Mouse (Mus musculus) CH12.LX (cell line): ENCODE data around the gene Gm11627. TPM values are rescaled to one million over a fixed set of nuclear protein-coding genes. Genes with fewer than 3 reads are reported as not detected.

Experiments
- DNase-seq: peaks from one replicate; pipeline ENCODE4 v3.0.0-alpha.2; 2013; ENCODE audit errors: extremely low read depth
- H3K27ac ChIP-seq: 2 replicates; pipeline ENCODE4 v1.5.1; 2012; ENCODE audit warnings: low read depth, mild to moderate bottlenecking, control low read depth, moderate library complexity; ENCODE audit not compliant: insufficient read depth
- H3K27me3 ChIP-seq: replicated peaks from 2 replicates; pipeline ENCODE3; 2012; ENCODE audit warnings: inconsistent platforms
- H3K36me3 ChIP-seq, 2 experiments: replicated peaks in 1 of 2; 2 replicates each; pipeline versions ENCODE3 to v1.6.1; 2012; ENCODE audit warnings: inconsistent platforms in 1 of 2, low read length in 1 of 2, mild to moderate bottlenecking in 1 of 2, mixed read lengths in 1 of 2, moderate library complexity in 1 of 2; ENCODE audit not compliant: control insufficient read depth in 1 of 2, insufficient read depth in 1 of 2
- H3K4me1 ChIP-seq, 2 experiments: 2 replicates each; pipeline ENCODE4 v1.6.1; 2012; ENCODE audit warnings: inconsistent platforms in 1 of 2, moderate library complexity in 1 of 2; ENCODE audit not compliant: insufficient read depth in 2 of 2, control insufficient read depth in 1 of 2
- H3K4me2 ChIP-seq: 2 replicates; pipeline ENCODE4 v1.6.1; 2012; ENCODE audit warnings: low read depth, mild to moderate bottlenecking, control low read depth; ENCODE audit not compliant: poor library complexity, insufficient read depth, severe bottlenecking
- H3K4me3 ChIP-seq, 3 experiments: fragments of 150-350 bp in 1 of 3; sonication (generic) in 1 of 3; replicated peaks in 1 of 3; 2 replicates each; pipeline versions ENCODE3 to v1.5.1; 2011 to 2012; ENCODE audit warnings: low read depth in 2 of 3, low read length in 2 of 3, mild to moderate bottlenecking in 2 of 3, moderate library complexity in 2 of 3, control low read depth in 1 of 3, improper control_type of control experiment in 1 of 3, inconsistent platforms in 1 of 3, mixed read lengths in 1 of 3; ENCODE audit not compliant: poor library complexity in 1 of 3
- H3K79me2 ChIP-seq: replicated peaks from 2 replicates; pipeline ENCODE4 v1.6.1; 2012; ENCODE audit warnings: mild to moderate bottlenecking, moderate library complexity; ENCODE audit not compliant: control insufficient read depth, poor library complexity, insufficient read depth, severe bottlenecking; ENCODE audit errors: extremely low read depth
- H3K9ac ChIP-seq: 2 replicates; pipeline ENCODE4 v1.6.1; 2012; ENCODE audit warnings: low read depth, mild to moderate bottlenecking, control low read depth, moderate library complexity; ENCODE audit not compliant: insufficient read depth
- H3K9me3 ChIP-seq: replicated peaks from 2 replicates; pipeline ENCODE3; 2012; ENCODE audit warnings: low read length, inconsistent platforms, mixed read lengths
- CHD1 ChIP-seq: IDR thresholded peaks from 2 replicates; pipeline ENCODE4 v1.6.1; 2012; ENCODE audit warnings: low read depth, low read length, improper control_type of control experiment, inconsistent platforms
- CHD2 ChIP-seq: IDR thresholded peaks from 2 replicates; pipeline ENCODE4 v1.6.1; 2011; ENCODE audit warnings: low read length, improper control_type of control experiment
- ETS1 ChIP-seq: conservative IDR thresholded peaks from 2 replicates; pipeline ENCODE4 v1.6.1; 2012; ENCODE audit warnings: low read depth, mild to moderate bottlenecking, inconsistent platforms, low read length, improper control_type of control experiment, moderate library complexity
- GABPA ChIP-seq: IDR thresholded peaks from 2 replicates; pipeline ENCODE4 v1.6.1; 2012; ENCODE audit warnings: low read depth, low read length, improper control_type of control experiment, inconsistent platforms; ENCODE audit not compliant: insufficient replicate concordance
- JUND ChIP-seq: conservative IDR thresholded peaks from 2 replicates; pipeline ENCODE4 v1.6.1; 2011; ENCODE audit warnings: low read depth, low read length, improper control_type of control experiment
- KAT2A ChIP-seq: IDR thresholded peaks from 2 replicates; pipeline ENCODE4 v1.6.1; 2012; ENCODE audit warnings: low read length, improper control_type of control experiment, inconsistent platforms; ENCODE audit not compliant: insufficient replicate concordance
- MAX ChIP-seq: IDR thresholded peaks from 2 replicates; pipeline ENCODE4 v1.6.1; 2011; ENCODE audit warnings: low read length, improper control_type of control experiment
- MEF2A ChIP-seq: IDR thresholded peaks from 2 replicates; pipeline ENCODE4 v1.6.1; 2014; ENCODE audit warnings: low read depth, mild to moderate bottlenecking, inconsistent platforms, low read length, improper control_type of control experiment, borderline replicate concordance
- MYC ChIP-seq: IDR thresholded peaks from 2 replicates; pipeline ENCODE4 v1.6.1; 2011; ENCODE audit warnings: low read depth, mild to moderate bottlenecking, improper control_type of control experiment, low read length
- NRF1 ChIP-seq: IDR thresholded peaks from 2 replicates; pipeline ENCODE4 v1.6.1; 2014; ENCODE audit warnings: low read depth, mild to moderate bottlenecking, inconsistent platforms, low read length, improper control_type of control experiment, moderate library complexity
- PAX5 ChIP-seq: IDR thresholded peaks from 2 replicates; pipeline ENCODE4 v1.6.1; 2012; ENCODE audit warnings: low read length, inconsistent platforms, mixed read lengths
- POLR2A ChIP-seq: IDR thresholded peaks from 2 replicates; pipeline ENCODE4 v1.6.1; 2011; ENCODE audit warnings: low read depth, mild to moderate bottlenecking, improper control_type of control experiment, low read length
- RAD21 ChIP-seq: IDR thresholded peaks from 2 replicates; pipeline ENCODE4 v1.6.1; 2011; ENCODE audit warnings: low read depth, mild to moderate bottlenecking, low read length, improper control_type of control experiment, moderate library complexity
- RCOR1 ChIP-seq: conservative IDR thresholded peaks from 2 replicates; pipeline ENCODE4 v1.6.1; 2012; ENCODE audit warnings: low read depth, mild to moderate bottlenecking, inconsistent platforms, low read length, improper control_type of control experiment
- SMC3 ChIP-seq: IDR thresholded peaks from 2 replicates; pipeline ENCODE4 v1.6.1; 2011; ENCODE audit warnings: low read depth, low read length, improper control_type of control experiment
- TBP ChIP-seq: conservative IDR thresholded peaks from 2 replicates; pipeline ENCODE4 v1.6.1; 2011; ENCODE audit warnings: low read depth, low read length, improper control_type of control experiment
- USF1 ChIP-seq: IDR thresholded peaks from 2 replicates; pipeline ENCODE4 v1.6.1; 2014; ENCODE audit warnings: low read depth, mild to moderate bottlenecking, inconsistent platforms, low read length, improper control_type of control experiment
- USF2 ChIP-seq: conservative IDR thresholded peaks from 2 replicates; pipeline ENCODE4 v1.6.1; 2011; ENCODE audit warnings: low read depth, low read length, improper control_type of control experiment
- ZKSCAN1 ChIP-seq: IDR thresholded peaks from 2 replicates; pipeline ENCODE4 v1.6.1; 2012; ENCODE audit warnings: low read depth, inconsistent platforms, low read length, improper control_type of control experiment, borderline replicate concordance
- ZNF384 ChIP-seq: IDR thresholded peaks from 2 replicates; pipeline ENCODE4 v1.6.1; 2012; ENCODE audit warnings: low read depth, low read length, improper control_type of control experiment, inconsistent platforms
- dilution Hi-C: fragments of 300-500 bp; cut with MboI; formaldehyde crosslinking; loops from 2 replicates; pipeline ENCODE4 v1.14.3; 2020; ENCODE audit warnings: low sequenced_read_pairs; ENCODE audit not compliant: extremely low pct_unique_long_range_greater_than_20kb, extremely low pct_ligation_motif_present
- in situ Hi-C: fragments of 300-500 bp; cut with MboI; formaldehyde crosslinking; loops from 3 replicates; pipeline ENCODE4 v1.14.3; 2019; ENCODE audit warnings: low sequenced_read_pairs, low pct_ligation_motif_present, low pct_unique_long_range_greater_than_20kb, mixed read lengths
- polyA plus RNA-seq: library from polyadenylated mRNA; unstranded; fragments of >175 nt; gene quantifications from 2 replicates; pipeline ENCODE4 v1.2.1, GENCODE M21; 2012; ENCODE audit warnings: low read depth; ENCODE audit not compliant: insufficient read length
- total RNA-seq, 2 experiments: library from RNA; depleted of rRNA; stranded (reverse); fragments of 300-350 nt in 1 of 2; fragments of >200 nt in 1 of 2; gene quantifications; 2 replicates each; pipeline ENCODE4 v1.2.3; 2012 to 2014

Gene Gm11627
- total and polyA plus RNA-seq, 3 experiments, result 0.42 to 0.63 TPM; not detected in 1

DNA sequence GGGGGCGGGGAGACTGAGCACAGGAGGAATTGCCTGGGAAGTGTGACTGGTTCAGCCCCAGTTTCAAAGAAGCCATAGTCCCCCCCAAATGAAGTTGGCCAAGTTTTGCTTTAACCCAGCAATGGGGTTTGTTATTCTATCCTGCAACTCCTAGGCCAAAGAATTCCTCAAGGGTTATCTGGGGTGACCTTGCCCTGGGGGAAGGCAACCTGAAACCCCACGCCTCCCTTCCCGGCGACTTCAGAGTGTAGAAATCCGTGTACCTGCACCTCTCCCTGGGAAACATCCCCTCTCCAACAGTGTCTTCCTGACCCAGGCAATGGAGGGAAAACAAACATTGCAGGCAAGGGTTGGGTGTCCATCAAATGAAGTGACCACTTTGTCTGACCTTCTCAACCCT is 3.5 kb upstream of the Gm11627 start (continued):
- TF ChIP-seq NRF1, result no peak

DNA sequence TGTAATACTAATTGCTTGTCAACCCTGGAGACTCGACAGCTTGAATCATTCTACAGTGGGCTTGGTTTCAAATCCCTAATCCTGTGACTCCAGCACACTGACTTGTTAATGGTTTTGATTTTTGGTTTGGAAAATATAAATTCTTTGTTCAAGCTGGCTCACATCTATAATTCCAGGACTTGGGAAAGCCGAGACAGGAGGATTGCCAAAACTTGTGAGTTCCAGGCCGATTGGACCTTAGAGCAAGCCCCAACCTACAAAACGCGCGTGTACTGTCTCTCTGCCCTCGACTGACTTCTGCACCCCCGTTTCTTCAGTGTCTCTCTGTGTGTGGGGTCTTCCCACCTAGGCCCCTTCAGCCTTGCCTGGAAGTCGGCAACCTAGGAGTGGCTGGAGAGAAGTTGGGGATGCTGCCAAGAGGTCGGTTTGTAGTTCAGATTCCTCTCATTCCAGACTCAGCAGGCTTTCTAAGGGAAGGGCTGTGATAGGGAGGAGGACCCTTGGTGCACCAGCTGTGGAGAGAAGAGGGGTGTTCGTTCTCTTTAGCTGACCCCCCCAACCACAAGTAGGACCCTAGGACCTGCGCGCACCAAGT is 2.9 kb upstream of the Gm11627 start:
- no peaks in the 10 kb centered on the region for H3K79me2 ChIP-seq
- dilution Hi-C loops (no loop called here), in situ Hi-C loops (no loop called here)
- peaks cover 0 to 12% of the 10 kb centered on the region in 2 experiments; a peak in 2 of 4 replicates for H3K4me1 ChIP-seq
- DNase-seq, result no peak
- H3K9me3 ChIP-seq, result peaks cover 11% of the 10 kb centered on the region
- H3K36me3 ChIP-seq, result no peaks in the 10 kb centered on the region
- H3K27ac ChIP-seq, result no peak overlapping the region
- no peak overlapping the region for H3K4me2 ChIP-seq
- TF ChIP-seq MEF2A (no peak), ZKSCAN1 (no peak), PAX5 (no peak), ETS1 (no peak), RAD21 (no peak), JUND (no peak), ZNF384 (no peak), MAX (no peak), CHD2 (no peak), MYC (no peak), CHD1 (no peak), POLR2A (no peak), TBP (no peak), RCOR1 (no peak), KAT2A (no peak), SMC3 (no peak)
- TF ChIP-seq, all 38 proteins: peak for 0
- H3K9ac ChIP-seq, result no peak overlapping the region
- H3K27me3 ChIP-seq, result peaks cover 76% of the 10 kb centered on the region
- no peak overlapping the region for H3K4me3 ChIP-seq

DNA sequence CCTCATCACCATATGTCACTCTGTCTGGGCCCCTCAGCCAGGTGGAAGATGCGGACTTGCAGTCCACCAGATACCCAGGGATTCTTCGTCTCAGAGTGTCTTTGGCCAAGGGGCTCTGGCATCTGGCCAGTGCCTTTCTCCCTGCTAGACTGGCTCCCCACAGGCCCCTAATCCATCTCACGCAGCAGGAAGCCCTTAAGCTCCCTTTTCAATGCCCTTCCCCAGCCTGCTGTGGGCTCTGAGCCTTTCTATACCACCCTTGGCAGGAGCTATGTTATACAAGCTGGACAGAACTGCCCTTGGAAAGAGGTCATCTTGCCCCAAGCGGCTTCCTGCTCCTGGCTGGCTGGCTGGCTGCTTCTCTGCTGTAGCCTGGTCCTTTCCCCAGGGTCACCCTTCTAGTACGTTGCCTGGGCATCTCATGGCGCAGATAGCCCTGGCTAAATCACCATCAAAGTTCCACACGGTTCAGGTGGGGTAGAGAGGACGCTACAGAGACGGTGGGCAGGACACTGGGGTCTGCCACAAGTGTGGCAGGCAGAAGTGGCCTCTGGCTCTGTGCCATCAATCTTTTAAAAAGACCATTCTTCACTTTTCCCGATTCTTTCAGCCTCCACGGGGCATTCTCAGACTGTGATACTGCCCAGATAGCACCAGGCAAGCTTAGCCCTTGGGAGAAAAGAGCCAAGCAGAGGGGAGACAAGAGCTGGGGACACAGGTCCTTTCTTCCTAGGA is 2.2 kb upstream of the Gm11627 start:
- no peak for TF ChIP-seq ZKSCAN1
- no peak for TF ChIP-seq ZNF384
- no peak for TF ChIP-seq USF1
- TF ChIP-seq MEF2A, result no peak
- no peak for TF ChIP-seq SMC3
- no peak for TF ChIP-seq GABPA
- TF ChIP-seq USF2, result no peak
- no peak for TF ChIP-seq CHD1
- TF ChIP-seq, all 38 proteins: peak for 0
- H3K79me2 ChIP-seq, result no peaks in the 10 kb centered on the region
- H3K9me3 ChIP-seq, result peaks cover 7% of the 10 kb centered on the region
- peaks cover 81% of the 10 kb centered on the region for H3K27me3 ChIP-seq
- H3K4me3 ChIP-seq, result no peak overlapping the region
- no peak overlapping the region for H3K9ac ChIP-seq
- in situ Hi-C loops (no loop called here), dilution Hi-C loops (no loop called here)
- no peaks in the 10 kb centered on the region for H3K36me3 ChIP-seq
- DNase-seq, result no peak
- H3K27ac ChIP-seq, result no peak overlapping the region
- H3K4me2 ChIP-seq, result no peak overlapping the region
- H3K4me1 ChIP-seq, result peaks cover 0 to 12% of the 10 kb centered on the region in 2 experiments; a peak in 2 of 4 replicates
